Mouse (Mus musculus) layer of hippocampus, adult 9-10 months (tissue): ENCODE measurements around the gene Gm10282.

ENCODE experiments used
- DNase-seq: peaks from one replicate; pipeline ENCODE4 v3.0.0; 2022; ENCODE audit warnings: low spot score

The Gm10282 gene

DNA sequence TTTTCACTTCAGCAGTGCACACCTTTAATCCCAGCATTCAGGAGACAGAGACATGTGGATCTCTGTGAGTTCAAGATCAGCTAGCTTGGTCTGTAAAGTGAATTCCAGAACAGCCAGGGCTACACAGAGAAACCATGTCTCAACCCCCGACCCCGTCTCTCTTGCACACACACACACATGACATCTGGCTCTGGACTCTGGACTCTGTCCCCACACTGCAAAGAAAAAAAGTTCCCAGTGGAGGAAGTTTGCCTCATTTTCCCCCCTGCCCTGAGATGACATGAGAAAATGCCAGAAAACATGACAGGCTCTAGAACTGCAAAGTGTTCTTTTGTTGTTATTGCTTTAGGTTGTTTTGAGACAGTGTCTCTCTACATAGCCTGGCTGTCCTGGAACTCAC is 45.2 kb downstream of the Gm10282 start:
- no peak for DNase-seq

DNA sequence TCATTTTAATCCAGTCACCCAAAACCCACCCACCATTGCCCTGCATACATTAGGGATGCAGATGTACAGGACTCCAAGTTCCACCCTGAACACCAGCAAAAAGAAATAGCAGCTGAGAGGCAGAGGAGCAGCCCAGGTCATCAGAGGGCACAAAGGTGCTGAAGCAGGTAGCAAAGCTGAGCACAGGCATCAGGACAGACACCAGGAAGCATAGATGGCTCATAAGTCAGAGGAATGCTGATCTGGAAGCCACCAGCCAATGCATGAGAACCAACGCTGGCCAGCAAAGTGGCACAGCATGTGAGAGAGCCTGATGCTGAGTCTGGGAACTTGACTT is 47.2 kb downstream of the Gm10282 start:
- no peak for DNase-seq

DNA sequence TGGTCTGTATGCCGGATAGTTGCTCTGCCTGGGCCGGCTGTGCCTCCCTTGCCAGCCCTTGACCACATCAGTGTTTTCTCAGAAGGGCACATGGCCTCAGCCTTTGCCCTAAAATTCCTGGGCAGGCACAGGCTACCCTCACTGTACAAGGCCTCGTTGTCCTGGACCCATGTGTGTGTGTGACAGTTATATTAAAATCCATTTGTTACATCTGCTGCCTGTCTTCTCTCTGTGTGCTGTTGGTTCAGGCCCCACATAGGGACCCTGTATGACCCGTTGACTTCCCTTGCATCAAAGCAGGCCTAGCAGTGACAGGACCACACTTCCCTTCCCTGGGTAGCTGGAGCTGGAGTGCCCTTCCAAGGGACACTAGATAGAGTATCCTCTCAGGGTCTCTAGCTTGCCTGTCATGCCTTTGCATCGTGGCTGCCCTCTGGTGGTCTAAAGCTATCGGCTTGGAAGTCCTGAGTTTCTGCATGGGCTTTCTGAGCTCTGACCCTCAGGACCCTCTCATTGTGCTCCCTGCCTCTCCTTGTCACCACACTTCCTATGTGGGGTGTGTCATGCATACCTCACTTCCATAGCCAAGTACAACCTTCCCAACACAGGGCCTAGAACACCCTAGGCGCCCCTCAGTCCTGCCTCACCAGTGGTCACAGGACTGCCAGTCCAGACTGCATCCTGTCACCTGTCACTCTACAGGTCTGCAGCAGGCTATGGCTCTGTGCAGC is 47.7 kb downstream of the Gm10282 start:
- DNase-seq: no peak
